Mouse (Mus musculus) ES-E14 (cell line): ENCODE data around the gene Prorsd1.

Experiments used
- HCFC1 ChIP-seq: IDR thresholded peaks from 2 replicates; pipeline ENCODE4 v1.6.1; 2012; ENCODE audit warnings: low read length, inconsistent platforms, borderline replicate concordance; ENCODE audit not compliant: insufficient read depth
- MAFK ChIP-seq: IDR thresholded peaks from 2 replicates; pipeline ENCODE4 v1.6.1; 2014; ENCODE audit warnings: mild to moderate bottlenecking, low read depth, low read length, inconsistent platforms; ENCODE audit not compliant: insufficient read depth
- ZC3H11A ChIP-seq: IDR thresholded peaks from 2 replicates; pipeline ENCODE4 v1.6.1; 2012; ENCODE audit warnings: low read depth, mild to moderate bottlenecking, inconsistent platforms, low read length, borderline replicate concordance
- ZNF384 ChIP-seq: IDR thresholded peaks from 2 replicates; pipeline ENCODE4 v1.6.1; 2012; ENCODE audit warnings: low read depth, low read length, inconsistent platforms

DNA sequence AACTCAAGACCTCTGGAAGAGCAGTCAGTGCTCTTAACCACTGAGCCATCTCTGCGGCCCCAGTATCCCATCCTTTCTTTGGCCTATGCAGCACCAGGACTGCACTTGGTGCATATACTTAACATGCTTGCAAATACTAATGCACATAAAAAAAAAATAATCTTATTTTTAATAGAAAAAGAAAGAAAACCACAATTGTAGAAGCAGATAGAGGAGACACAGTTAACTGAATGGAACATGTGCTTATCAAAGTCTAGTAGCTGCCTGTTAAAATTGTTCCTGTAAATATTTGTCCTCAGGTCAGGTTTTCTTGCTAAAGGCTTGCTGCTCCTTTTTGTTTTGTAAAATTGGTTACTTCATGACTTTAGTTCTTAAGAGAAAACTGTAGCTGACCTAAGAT lies 23.4 kb upstream of the Prorsd1 start:
- TF ChIP-seq ZNF384 (no peak), ZC3H11A (no peak), HCFC1 (no peak), MAFK (no peak)
